Mouse (Mus musculus) lung, embryonic 14.5 days (tissue): Measurements from ENCODE around the gene Tnp1. TPM values are rescaled to one million over a fixed set of nuclear protein-coding genes. Genes with fewer than 3 reads are reported as not detected.
A peak's percentile ranks its signal among the peaks of the same experiment; 100 is the strongest.

Experiments used
- ATAC-seq: fragments of 200-750 bp; cut with Nextera tagmentation; 2 replicates; pipeline ENCODE4 v1.8.0; 2017; ENCODE audit warnings: mild to moderate bottlenecking, moderate TSS enrichment, moderate library complexity; ENCODE audit not compliant: insufficient read depth
- DNase-seq: peaks from one replicate; pipeline ENCODE4 v3.0.0-alpha.2; 2015
- H3K27ac ChIP-seq: fragments of 300-500 bp; sonication (generic); 2 replicates; pipeline ENCODE4 v1.5.1; 2014; ENCODE audit warnings: low read depth, mild to moderate bottlenecking, moderate library complexity
- H3K27me3 ChIP-seq: fragments of 300-500 bp; sonication (generic); 2 replicates; pipeline ENCODE4 v1.6.1; 2014; ENCODE audit warnings: low read length, control low read depth; ENCODE audit not compliant: insufficient read depth
- H3K36me3 ChIP-seq: fragments of 300-500 bp; sonication (generic); 2 replicates; pipeline ENCODE4 v1.6.1; 2014; ENCODE audit warnings: control low read depth; ENCODE audit not compliant: insufficient read depth
- H3K4me1 ChIP-seq: fragments of 300-500 bp; sonication (generic); 2 replicates; pipeline ENCODE4 v1.6.1; 2014; ENCODE audit warnings: antibody characterized with exemption, control low read depth; ENCODE audit not compliant: insufficient read depth
- H3K4me2 ChIP-seq: fragments of 300-500 bp; sonication (generic); 2 replicates; pipeline ENCODE4 v1.6.1; 2014; ENCODE audit warnings: mild to moderate bottlenecking
- H3K4me3 ChIP-seq: fragments of 300-500 bp; sonication (generic); 2 replicates; pipeline ENCODE4 v1.5.1; 2014; ENCODE audit warnings: low read depth, low read length
- H3K9ac ChIP-seq: fragments of 300-500 bp; sonication (generic); 2 replicates; pipeline ENCODE4 v1.6.1; 2014
- H3K9me3 ChIP-seq: fragments of 300-500 bp; sonication (generic); 2 replicates; pipeline ENCODE4 v1.6.1; 2016; ENCODE audit warnings: low read depth, low read length, control low read depth
- CTCF ChIP-seq: IDR thresholded peaks from 2 replicates; pipeline ENCODE4 v1.5.1; 2016; ENCODE audit warnings: antibody characterized with exemption, low read depth
- WGBS: fragments of 180-500 bp; shearing (Covaris S2); extraction: QIAGEN DNeasy Blood & Tissue Kit; methylation state at CpG from one replicate; pipeline ENCODE4 v1.1.7; 2014; 5-methylcytosine and 5-hydroxymethylcytosine counted together
- polyA plus RNA-seq: library from polyadenylated mRNA; unstranded; fragments of >200 nt; fragmentation: Nextera tagmentation; extraction: Ambion mirVana; gene quantifications from 2 replicates; pipeline ENCODE4 v1.2.1, GENCODE M21; 2014

The Tnp1 gene
- not detected in 2 replicates for polyA plus RNA-seq

DNA sequence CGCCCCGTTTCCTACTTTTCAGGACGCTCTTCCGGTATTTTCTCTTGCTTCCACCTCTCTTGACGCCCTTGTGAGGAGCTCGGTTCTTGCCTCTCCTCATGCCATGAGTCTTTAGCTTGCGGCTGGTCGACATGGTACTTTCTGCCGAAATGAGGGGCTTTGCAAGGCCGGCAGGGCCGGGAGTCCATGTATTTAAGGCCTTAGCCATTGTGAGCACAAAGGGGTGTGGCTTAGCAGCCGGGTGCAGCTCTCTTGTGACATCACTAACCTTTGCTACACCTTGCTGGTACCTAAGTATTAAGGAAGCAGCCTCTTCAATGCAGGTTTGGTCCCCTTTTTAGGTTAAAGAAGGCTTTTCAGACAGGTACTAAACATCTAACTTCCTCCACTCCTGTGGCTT lies at the start of gene Tnp1:
TSS of gene Tnp1 (minus strand) at position 179 of the 400 bp plus-strand sequence.
- no peak within 1 kb of the TSS for H3K4me2 ChIP-seq
- H3K9ac ChIP-seq: no peak within 1 kb of the TSS
- H3K36me3 ChIP-seq: no peaks in the 10 kb centered on the region
- H3K9me3 ChIP-seq: no peaks in the 10 kb centered on the region
- 90% methylated on average over 12 of the region's 12 CpGs for WGBS
- H3K27me3 ChIP-seq: no peaks in the 10 kb centered on the region
- DNase-seq (no peak), ATAC-seq (no peak)
- no peaks in the 10 kb centered on the region for H3K4me1 ChIP-seq
- TF ChIP-seq CTCF: no peak
- no peak within 1 kb of the TSS for H3K27ac ChIP-seq
- H3K4me3 ChIP-seq: no peak within 1 kb of the TSS

GRCm38 (mm10) chr1:73064336-73064735 lies 48.6 kb upstream of the Tnp1 start:
- TF ChIP-seq CTCF: no peak
- Histone ChIP-seq H3K27ac (no peak overlapping the region), H3K4me3 (no peak overlapping the region), H3K4me1 (no peaks in the 10 kb centered on the region), H3K36me3 (no peaks in the 10 kb centered on the region), H3K9ac (no peak overlapping the region), H3K9me3 (no peaks in the 10 kb centered on the region), H3K27me3 (no peaks in the 10 kb centered on the region), H3K4me2 (no peak overlapping the region)
- 60% methylated on average over 3 of the region's 3 CpGs for WGBS
- DNase-seq (no peak), ATAC-seq (no peak)

GRCm38 (mm10) chr1:73061491-73062233 lies 46.0 kb upstream of the Tnp1 start:
- DNase-seq (peak; percentile 66), ATAC-seq (peak; percentile 58)
- Histone ChIP-seq H3K9me3 (no peaks in the 10 kb centered on the region), H3K36me3 (no peaks in the 10 kb centered on the region), H3K4me2 (no peak overlapping the region), H3K4me3 (no peak overlapping the region), H3K9ac (no peak overlapping the region), H3K27me3 (no peaks in the 10 kb centered on the region), H3K4me1 (no peaks in the 10 kb centered on the region), H3K27ac (no peak overlapping the region)
- 29% methylated on average over 7 of the region's 7 CpGs for WGBS
- TF ChIP-seq CTCF: no peak

DNA sequence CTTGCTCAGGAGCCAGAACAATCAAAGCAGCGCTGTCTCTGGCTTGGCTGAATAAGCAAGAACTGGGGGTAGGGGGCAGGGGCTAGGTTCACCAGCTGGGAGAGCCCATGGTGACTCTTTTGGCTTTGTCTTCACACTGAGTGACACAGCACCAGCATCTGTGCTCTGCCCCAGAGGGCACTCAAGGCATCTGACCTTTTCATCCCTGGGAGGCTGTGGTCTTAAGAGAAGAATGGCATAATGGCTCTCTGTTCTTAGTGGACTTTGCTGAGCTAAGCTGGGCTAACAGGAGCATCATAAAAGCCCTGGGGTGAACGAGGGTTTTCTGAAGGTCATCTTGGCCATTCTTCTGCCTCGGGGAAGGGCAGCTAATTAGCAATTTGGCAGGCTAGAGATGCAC lies 44.6 kb upstream of the Tnp1 start:
- no peak for DNase-seq
- ATAC-seq: no peak
- no peaks in the 10 kb centered on the region for H3K27me3 ChIP-seq
- H3K4me2 ChIP-seq: no peak overlapping the region
- no peaks in the 10 kb centered on the region for H3K9me3 ChIP-seq
- no peak for TF ChIP-seq CTCF
- H3K9ac ChIP-seq: no peak overlapping the region
- H3K27ac ChIP-seq: no peak overlapping the region
- no peak overlapping the region for H3K4me3 ChIP-seq
- 63% methylated on average over 3 of the region's 3 CpGs for WGBS
- H3K4me1 ChIP-seq: no peaks in the 10 kb centered on the region
- no peaks in the 10 kb centered on the region for H3K36me3 ChIP-seq

DNA sequence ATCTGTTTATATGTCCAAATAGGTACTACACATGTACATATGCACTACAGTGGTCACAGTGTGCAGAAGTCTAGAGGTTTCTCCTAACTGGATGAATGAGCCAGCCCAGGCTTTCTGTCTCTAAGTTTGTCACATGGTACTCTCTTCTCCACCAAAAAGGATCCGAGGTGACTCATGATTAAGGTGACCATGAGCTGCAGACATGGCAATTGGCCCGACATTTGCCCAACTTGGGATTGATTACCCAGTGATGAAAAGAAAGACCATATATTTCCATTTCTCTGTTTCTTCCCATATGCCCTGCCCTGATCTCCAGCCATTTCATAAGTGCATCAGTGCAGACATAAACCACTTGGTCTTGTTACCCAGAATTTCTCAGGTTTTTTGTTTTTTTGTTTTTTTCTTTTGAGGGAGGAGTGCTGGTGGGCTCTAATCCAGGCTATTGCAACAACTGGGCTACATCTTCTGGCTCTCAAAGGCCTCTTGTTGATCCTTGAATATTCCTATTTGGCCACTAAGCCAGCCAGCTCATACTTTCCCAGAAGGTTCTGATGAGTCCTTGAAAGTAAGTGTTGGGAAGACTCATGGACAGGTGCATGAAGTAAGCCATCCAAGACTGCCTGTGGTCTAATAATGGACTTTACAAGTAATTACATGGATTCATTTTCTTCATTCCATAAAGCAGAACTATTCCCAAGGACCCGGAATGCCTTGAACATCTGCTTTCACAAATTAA lies 40.7 kb upstream of the Tnp1 start:
- Histone ChIP-seq H3K27me3 (no peaks in the 10 kb centered on the region), H3K36me3 (no peaks in the 10 kb centered on the region), H3K9ac (no peak overlapping the region), H3K27ac (no peak overlapping the region), H3K4me2 (no peak overlapping the region), H3K4me3 (no peak overlapping the region), H3K4me1 (no peaks in the 10 kb centered on the region), H3K9me3 (no peaks in the 10 kb centered on the region)
- 84% methylated on average over 3 of the region's 3 CpGs for WGBS
- no peak for DNase-seq
- ATAC-seq: no peak
- no peak for TF ChIP-seq CTCF

DNA sequence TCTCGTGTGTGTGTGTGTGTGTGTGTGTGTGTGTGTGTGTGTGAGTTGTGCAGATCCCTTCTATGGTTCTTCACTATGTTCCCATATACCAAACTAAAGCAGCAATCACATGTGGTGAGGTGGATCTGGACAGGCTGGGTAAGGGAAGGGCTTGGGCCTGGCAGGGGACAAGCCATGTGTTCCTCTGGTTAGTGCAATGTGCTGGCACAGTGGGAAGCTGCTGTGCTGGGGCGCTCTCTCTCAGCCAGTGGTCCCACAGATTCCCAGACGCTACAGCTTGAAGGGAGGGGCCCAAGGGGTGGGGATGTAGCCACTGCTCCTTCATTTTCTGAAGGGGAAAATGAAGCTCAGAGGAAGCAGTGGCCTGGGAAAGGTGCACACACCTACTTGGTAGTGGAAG lies 40.1 kb upstream of the Tnp1 start:
- 51% methylated on average over 3 of the region's 3 CpGs for WGBS
- Histone ChIP-seq H3K27ac (no peak overlapping the region), H3K9ac (no peak overlapping the region), H3K4me1 (no peaks in the 10 kb centered on the region), H3K4me2 (no peak overlapping the region), H3K36me3 (no peaks in the 10 kb centered on the region), H3K27me3 (no peaks in the 10 kb centered on the region), H3K9me3 (no peaks in the 10 kb centered on the region), H3K4me3 (no peak overlapping the region)
- ATAC-seq (no peak), DNase-seq (no peak)
- no peak for TF ChIP-seq CTCF

- Histone ChIP-seq H3K4me2 (no peak overlapping the region), H3K4me1 (no peaks in the 10 kb centered on the region), H3K9me3 (no peaks in the 10 kb centered on the region), H3K4me3 (no peak overlapping the region), H3K27ac (no peak overlapping the region), H3K27me3 (no peaks in the 10 kb centered on the region), H3K9ac (no peak overlapping the region), H3K36me3 (no peaks in the 10 kb centered on the region)
- TF ChIP-seq CTCF: no peak
- no peak for DNase-seq
- 72% methylated on average over 6 of the region's 6 CpGs for WGBS
- no peak for ATAC-seq
Observed at GRCm38 (mm10) chr1:73055206-73055605, 39.5 kb upstream of the Tnp1 start.
